Mouse (Mus musculus) small intestine, adult 2 months (tissue): ENCODE measurements at regions not wholly inside any gene's neighbourhood (a gene's known extent, or its start where the extent isn't known, plus 50 kb on each side); places are given as distances from the start of the nearest gene placed in this dataset.

Experiments used
- CTCF ChIP-seq: fragments of 200-500 bp; IDR thresholded peaks from 2 replicates; pipeline ENCODE4 v1.5.1; 2012; ENCODE audit warnings: low read depth, mild to moderate bottlenecking, control low read depth, inconsistent platforms, low read length, moderate library complexity, mixed read lengths; ENCODE audit not compliant: insufficient replicate concordance, insufficient read length; ENCODE audit errors: extremely low read depth
- POLR2A ChIP-seq: fragments of 200-500 bp; IDR thresholded peaks from 2 replicates; pipeline ENCODE4 v1.6.1; 2012; ENCODE audit warnings: low read depth, mild to moderate bottlenecking, control low read depth, inconsistent platforms, low read length, moderate library complexity

GRCm38 (mm10) chr12:9355512-9355911 is 214.4 kb upstream of the Osr1 start:
- no peak for TF ChIP-seq CTCF
- TF ChIP-seq POLR2A = no peak
